Mouse (Mus musculus) olfactory bulb, adult 2 months (tissue): ENCODE results near the gene Pou2af1.

ENCODE experiments used
- CTCF ChIP-seq: fragments of 200-500 bp; IDR thresholded peaks from 2 replicates; pipeline ENCODE4 v1.5.1; 2012; ENCODE audit warnings: low read depth, mild to moderate bottlenecking, low read length, moderate library complexity; ENCODE audit not compliant: insufficient read depth
- POLR2A ChIP-seq: fragments of 200-500 bp; IDR thresholded peaks from 2 replicates; pipeline ENCODE4 v1.6.1; 2012; ENCODE audit warnings: mild to moderate bottlenecking, low read depth, low read length, moderate library complexity; ENCODE audit not compliant: insufficient read depth

GRCm38 (mm10) chr9:51271073-51271472 lies 57.6 kb downstream of the Pou2af1 start:
- TF ChIP-seq CTCF (no peak), POLR2A (no peak)
